Mouse (Mus musculus) right cerebral cortex, postnatal 14 days (tissue): ENCODE data around the gene Fgfr1op.
"Not testable (repeated sequence)": the region's sequence is repeated elsewhere in the genome, so short reads cannot be mapped to it uniquely, and the experiment has no call there.

Source experiments
- DNase-seq: peaks from one replicate; pipeline ENCODE4 v3.0.0; 2022

The Fgfr1op gene

GRCm38 (mm10) chr17:8170331-8170730 is 5.0 kb downstream of the Fgfr1op start:
- DNase-seq = no peak

- no peak for DNase-seq
Observed at GRCm38 (mm10) chr17:8171081-8171480, 5.8 kb downstream of the Fgfr1op start.

DNA sequence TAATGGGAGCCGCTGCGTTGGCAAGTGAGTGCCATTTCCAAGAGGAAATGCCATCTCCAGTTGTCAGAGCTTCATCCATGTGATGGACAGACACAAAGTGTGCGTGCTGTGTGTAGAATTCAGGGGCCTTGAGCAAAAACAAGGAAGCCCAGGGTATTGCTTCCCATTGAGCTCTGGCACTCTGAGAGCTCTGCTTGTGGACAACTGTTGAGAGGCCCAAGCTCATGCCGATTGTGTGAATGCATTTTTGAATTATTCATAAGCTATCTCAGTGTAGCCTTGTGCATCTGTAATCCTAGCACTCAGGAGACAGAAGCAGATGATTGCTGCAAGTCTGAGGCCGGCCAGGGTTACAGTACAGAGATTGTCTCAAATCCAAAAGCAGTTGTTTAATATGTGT is 11.8 kb downstream of the Fgfr1op start:
- DNase-seq = no peak

- no peak for DNase-seq
Observed at GRCm38 (mm10) chr17:8183815-8184214, 18.5 kb downstream of the Fgfr1op start.

DNA sequence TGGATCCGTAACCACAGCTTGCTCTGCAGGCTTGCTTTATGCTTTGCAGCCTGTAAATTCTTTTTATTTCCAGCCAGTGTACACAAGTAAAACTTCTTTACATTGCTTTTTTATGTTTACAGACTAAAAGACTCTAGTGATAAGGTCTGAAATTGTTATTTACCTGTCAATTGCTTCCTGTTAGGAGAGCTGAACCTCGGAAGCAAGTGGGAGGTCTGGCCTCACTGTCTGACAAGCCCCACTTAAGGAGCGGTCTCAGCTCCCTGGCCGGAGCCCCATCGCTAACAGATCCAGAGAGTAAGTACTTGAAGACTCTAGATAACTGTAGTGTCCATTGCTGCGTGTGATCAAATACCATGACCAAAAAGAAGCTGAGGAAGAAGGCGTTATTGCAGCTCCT is 18.9 kb downstream of the Fgfr1op start:
- DNase-seq = no peak

- no peak for DNase-seq
Observed at GRCm38 (mm10) chr17:8193678-8194077, 28.4 kb downstream of the Fgfr1op start.

DNA sequence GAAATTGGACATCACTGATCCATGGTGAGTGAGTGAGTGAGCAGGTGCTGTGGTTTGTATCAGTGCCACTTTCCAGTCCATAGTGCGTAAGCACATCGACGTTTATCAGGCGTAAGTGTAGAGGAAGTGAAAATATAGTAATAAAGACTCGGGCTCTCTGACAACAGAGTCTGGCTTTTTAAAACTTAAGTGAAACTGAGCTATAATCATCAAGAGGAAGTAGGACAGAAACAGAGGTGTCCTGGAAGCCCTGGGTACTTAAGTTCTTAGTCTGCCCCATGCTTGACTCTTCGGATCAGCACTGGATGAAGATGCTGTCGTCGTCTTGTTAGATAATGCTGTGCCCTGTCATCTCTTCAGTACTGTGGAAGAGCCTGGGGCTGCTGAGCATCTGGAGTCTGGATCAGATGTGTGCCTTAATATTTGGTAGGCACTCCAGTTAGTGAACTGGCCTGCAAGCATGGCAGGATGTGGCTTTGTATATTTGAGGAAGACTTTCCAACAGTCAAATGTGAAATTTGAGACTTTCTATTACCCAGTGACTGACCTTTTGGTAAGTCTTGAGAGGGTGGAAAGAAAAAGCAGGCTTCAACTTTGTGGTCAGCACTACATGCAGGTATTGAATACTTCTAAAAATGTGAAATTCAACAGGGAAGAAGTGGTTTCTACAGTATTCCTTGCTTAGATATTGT is 30.5 kb downstream of the Fgfr1op start:
- DNase-seq = no peak

GRCm38 (mm10) chr17:8197652-8198051 is 32.4 kb downstream of the Fgfr1op start:
- DNase-seq = no peak

GRCm38 (mm10) chr17:8199067-8199935 is 34.0 kb downstream of the Fgfr1op start:
- DNase-seq = no peak

DNA sequence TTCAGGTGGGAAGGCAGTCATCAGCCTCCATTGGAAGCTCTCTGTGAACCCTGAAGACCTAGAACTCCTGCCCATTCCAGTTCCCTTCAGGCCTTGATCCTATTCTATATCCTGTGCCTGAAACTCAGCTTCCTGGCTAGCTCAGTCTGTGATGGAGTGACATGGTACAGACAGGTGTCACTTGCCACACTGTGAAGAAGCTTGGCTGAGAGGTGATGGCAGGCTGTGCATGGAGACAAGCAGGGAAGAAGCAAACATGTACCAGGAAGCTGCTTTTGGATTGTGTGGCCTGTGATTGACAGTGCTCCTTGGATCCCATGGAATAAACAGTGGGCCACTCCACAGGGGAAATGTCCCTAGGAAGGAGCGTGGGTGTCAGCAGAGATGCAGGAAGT is 34.6 kb downstream of the Fgfr1op start:
- DNase-seq = no peak

DNA sequence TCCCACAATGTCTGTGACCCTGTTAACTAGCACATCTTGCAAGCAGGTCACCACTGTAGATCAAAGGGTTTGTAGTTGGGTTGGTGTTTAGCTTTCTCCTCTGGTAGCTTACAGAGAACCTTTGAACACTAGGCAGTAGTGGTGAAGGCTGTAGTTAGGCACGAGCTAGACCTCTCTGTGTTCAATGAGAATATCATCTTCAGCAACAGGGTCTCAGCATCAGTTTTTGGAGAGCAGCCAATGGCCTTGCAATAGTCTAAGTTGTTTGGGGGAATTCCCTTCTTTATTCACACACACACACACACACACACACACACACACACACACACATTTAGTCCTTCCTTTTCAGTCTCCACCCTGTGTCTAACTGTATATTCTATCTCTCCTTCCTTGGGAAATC is 38.2 kb downstream of the Fgfr1op start:
- DNase-seq = no peak

DNA sequence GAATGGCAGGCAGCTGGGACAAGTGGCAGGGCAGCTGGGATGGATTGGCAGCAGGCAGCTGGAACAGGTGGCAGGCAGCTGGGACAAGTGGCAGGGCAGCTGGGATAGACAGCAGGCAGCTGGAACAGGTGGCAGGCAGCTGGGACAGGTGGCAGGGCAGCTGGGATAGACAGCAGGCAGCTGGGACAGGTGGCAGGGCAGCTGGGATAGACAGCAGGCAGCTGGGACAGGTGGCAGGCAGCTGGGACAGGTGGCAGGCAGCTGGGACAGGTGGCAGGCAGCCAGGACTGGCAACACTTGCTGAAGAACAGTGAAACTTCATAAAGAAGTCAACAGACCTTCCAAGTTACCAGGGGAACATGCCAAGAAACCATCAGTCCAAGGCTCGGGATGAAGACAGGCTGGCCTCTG is 39.9 kb downstream of the Fgfr1op start:
- DNase-seq = not testable (repeated sequence)

DNA sequence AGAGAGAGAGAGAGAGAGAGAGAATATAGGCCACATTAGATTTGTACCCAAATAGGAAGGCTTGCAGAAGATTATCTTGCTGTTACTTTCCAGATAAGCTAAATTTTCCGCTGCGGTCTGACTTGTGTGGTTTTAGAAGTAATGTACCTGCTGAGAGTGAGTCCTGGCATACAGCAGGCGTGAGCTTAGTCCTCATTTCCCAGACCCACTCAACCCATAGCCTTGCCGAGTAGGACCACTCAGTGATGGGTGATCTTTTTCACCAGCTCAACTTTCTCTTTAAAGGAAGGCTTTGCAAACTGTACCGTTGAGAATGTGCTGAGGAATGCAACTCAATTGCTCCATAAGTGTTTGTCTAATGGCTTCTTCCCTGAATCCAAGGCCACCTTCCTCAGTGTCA is 41.4 kb downstream of the Fgfr1op start:
- DNase-seq = no peak

GRCm38 (mm10) chr17:8209696-8210095 is 44.4 kb downstream of the Fgfr1op start:
- no peak for DNase-seq

- no peak for DNase-seq
Observed at GRCm38 (mm10) chr17:8210170-8210569, 44.9 kb downstream of the Fgfr1op start.

GRCm38 (mm10) chr17:8210675-8211074 is 45.4 kb downstream of the Fgfr1op start:
- no peak for DNase-seq

DNA sequence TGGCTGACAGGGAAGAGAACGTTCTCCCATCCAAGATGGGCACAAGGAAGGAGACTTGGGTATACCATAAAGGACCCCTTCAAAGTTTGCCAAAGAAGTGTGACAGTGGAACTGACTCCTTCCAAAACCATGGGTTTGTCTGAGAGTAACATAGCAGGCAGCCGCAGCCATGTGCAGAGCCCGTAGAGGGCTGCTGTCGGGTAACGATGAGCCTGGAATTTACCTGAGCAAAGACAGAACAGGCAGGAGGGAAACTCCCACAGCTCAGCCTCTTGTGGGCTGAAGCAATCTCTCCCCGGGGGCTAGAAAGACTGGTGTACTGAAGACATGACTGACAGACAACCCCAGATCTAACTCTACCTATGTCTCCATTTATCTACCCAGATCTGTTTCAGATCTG is 46.1 kb downstream of the Fgfr1op start:
- no peak for DNase-seq

- DNase-seq = no peak
Observed at GRCm38 (mm10) chr17:8214369-8214768, 49.1 kb downstream of the Fgfr1op start.

DNA sequence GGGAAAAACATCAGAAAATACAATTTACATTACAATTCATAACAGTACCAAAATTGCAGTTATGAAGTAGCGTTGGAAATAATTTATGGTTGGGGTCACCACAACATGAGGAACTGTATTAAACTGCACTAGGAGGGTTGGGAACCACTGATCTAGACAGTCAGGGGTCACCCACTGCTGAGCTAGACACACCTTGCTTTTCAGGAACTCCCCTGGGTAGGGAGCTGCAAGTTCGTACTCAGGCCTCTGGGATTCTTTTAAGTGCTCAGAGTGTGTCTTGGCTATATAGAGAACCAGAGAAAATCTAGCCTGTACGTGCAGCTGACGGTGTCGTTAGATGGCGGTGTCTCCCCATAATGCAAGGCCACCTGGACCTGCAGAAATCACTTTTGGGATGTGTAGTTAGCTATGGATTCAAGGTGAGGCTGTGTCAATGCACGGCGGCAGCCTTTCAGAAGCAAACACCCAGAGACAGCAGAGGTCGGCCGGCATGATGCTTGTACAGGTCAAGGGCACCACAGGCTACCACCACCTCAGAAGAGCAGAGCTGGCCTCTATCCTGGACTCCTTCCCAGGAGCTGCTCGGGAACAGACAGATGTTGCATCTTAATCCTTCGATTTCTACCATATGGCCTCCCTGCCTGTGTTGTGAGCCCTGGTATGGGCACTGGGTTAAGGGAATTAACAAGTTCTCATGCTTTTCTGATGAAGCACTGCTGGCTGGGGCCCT is 49.9 kb downstream of the Fgfr1op start:
- DNase-seq = no peak

- no peak for DNase-seq
Observed at GRCm38 (mm10) chr17:8223225-8223624, 57.9 kb downstream of the Fgfr1op start.

GRCm38 (mm10) chr17:8224072-8224471 is 58.8 kb downstream of the Fgfr1op start:
- DNase-seq = no peak

DNA sequence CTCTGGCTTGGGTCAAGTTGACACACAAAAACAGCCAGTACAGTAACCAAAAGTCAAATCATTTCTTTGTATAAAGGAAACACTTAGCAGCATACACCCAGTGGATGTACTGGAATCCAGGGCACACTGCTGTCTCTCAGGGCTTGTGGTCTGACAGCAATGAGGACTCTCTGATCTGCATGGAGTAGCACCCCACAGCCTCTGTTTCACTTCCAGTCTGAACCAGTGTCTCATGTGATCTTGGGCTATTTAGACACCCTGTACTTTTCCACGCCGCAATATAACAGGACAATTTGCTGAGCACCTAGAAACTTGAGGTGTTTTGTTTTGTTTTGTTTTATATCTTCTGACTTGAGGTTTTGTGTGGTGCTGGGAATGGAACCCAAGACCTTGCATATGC is 59.9 kb downstream of the Fgfr1op start:
- no peak for DNase-seq

DNA sequence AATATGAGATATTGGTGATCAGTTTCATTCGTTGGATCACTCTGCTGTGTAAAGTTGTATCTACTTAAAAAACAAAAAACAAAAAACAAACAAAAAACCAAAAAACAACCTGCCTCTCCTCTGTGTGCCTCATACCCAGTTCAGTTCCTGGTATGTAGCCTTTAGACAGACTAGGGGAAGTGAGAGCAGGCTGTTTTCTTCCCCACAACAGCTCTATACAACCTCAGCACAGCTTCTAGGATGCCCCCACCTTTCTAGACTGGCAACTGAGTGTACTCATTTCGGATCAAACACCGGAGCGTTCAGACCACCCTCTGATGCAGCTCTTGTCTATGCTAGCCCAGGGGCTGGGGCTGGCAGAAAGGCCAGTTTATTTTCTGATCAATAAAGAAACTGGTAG is 60.4 kb downstream of the Fgfr1op start:
- DNase-seq = no peak

- no peak for DNase-seq
Observed at GRCm38 (mm10) chr17:8228622-8229021, 63.3 kb downstream of the Fgfr1op start.
